Mouse (Mus musculus): ENCODE data around the gene Tfrc.
A peak's percentile ranks its signal among the peaks of the same experiment; 100 is the strongest.

DNA sequence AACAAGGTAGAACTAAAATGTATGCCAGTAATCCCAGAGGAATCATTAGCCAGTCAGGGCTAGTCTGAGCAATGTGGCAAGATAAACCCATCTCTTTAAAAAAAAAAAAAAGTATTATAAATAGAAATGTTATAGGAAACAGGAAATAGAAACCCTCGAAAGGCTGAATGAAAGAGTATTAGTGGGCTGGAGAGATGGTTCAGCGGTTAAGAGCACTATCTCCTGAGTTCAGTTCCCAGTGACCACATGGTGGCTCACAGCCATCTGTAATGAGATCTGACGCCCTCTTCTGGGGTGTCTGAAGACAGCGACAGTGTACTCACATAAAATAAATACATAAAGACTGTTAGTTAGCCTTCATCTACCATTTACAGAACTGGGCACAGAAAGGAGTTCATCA, 5.3 kb downstream of the Tfrc start:
- TF ChIP-seq CTCF (IDR thresholded peaks at IDR 0.05; ENCODE audit: low read depth, low read length), result 0 out of 2 replicates have a peak, but pooled peaks have one; percentile 15
- no peak for TF ChIP-seq POLR2A (IDR thresholded peaks at IDR 0.05; ENCODE audit: extremely low read depth, insufficient read depth, low read length)
